In the genomic region with DNA sequence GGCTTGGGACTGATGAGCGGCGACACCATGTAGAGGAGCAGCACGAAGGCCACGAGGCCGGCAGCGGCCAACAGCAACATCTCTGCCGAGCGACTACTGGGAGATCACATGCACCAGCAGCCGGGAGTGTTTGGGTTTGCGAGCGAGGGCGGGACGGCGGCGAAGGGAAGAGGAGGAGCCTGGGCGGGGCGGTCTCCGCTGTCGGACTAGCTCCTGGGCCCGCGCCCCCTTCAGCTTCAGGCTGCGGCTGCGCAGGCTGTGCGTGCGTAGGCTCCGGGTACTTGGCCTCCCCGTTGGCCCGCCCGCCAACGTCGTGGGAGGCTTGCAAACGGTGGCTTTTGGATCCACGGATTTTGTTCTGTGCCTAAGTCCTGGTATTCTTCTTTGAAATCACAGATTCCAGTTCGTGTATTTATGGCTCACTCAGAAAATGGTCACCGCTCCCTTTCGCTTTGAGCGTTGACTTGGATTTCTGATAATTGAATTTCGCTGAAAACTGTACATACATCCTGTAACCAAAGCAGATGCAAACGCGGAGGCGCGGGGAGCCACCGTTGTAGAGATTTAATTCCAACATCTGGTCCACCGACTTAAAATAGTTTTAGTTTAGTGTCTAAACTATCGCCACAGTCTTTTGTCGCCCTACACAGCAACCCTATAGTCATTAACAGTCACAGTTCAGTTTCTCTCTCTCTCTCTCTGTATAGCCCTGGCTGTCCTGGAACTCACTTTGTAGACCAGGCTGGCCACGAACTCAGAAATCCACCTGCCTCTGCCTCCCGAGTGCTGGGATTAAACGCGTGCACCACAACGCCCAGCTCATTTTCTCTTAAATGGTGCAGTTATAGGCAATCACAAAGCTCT, we compare ENCODE assay signal across 8 mouse cellular contexts. TPM values are rescaled to one million over a fixed set of nuclear protein-coding genes. Genes with fewer than 3 reads are reported as not detected.
DNase-seq lines count a peak whose midpoint lies in the region; ATAC-seq lines count a peak whose summit lies in the region.

Gene Kdsr (minus strand): TSS at position 156 of the 864 bp plus-strand sequence.

- H3K4me2 ChIP-seq in hindbrain, embryonic 14.5 days (replicated peaks), result peak within 1 kb of the TSS; percentile 89

- H3K9ac ChIP-seq in hindbrain, embryonic 14.5 days, result peak within 1 kb of the TSS; percentile 75

- H3K4me3 ChIP-seq in hindbrain, embryonic 14.5 days (replicated peaks; ENCODE audit: low read length), result peak within 1 kb of the TSS; percentile 65

- H3K36me3 ChIP-seq in hindbrain, embryonic 14.5 days (replicated peaks; ENCODE audit: control insufficient read depth, insufficient read depth), result peaks cover 7% of the 10 kb centered on the region; the same call in 1 of the 2 replicates

- DNase-seq in R1 (ENCODE audit: low read depth, low spot score), result peak; percentile 93
- DNase-seq in cerebellum, postnatal 25 days, result peak; percentile 95 to 97
- DNase-seq in frontal cortex, postnatal 25 days (ENCODE audit: low spot score in 2 of 2), result peak; percentile 87 to 95
- DNase-seq in hindbrain, embryonic 14.5 days (ENCODE audit: low spot score), result peak; percentile 95
- peak; percentile 97 for DNase-seq in layer of hippocampus, postnatal 36 days
- DNase-seq in lung, postnatal 36 days, result peak; percentile 98
- peak; percentile 98 for DNase-seq in retina, postnatal 1 day
- DNase-seq in urinary bladder, adult 18-20 months (ENCODE audit: low spot score in 2 of 2), result peak; percentile 93 to 97

- H3K9me3 ChIP-seq in hindbrain, embryonic 14.5 days (ENCODE audit: control insufficient read depth, low read length), result no peaks in the 10 kb centered on the region

- peaks cover 12% of the 10 kb centered on the region for H3K4me1 ChIP-seq in hindbrain, embryonic 14.5 days (replicated peaks; ENCODE audit: control insufficient read depth, insufficient read depth, low read length)

- H3K27ac ChIP-seq in hindbrain, embryonic 14.5 days, result peak within 1 kb of the TSS; percentile 89

- no peaks in the 10 kb centered on the region for H3K27me3 ChIP-seq in hindbrain, embryonic 14.5 days (ENCODE audit: control insufficient read depth, insufficient read depth, low read length)

- whole genome bisulfite sequencing in hindbrain, embryonic 14.5 days, result 3% methylated on average over 50 of the region's 51 CpGs

- peak; percentile 100 for ATAC-seq in hindbrain, embryonic 14.5 days (ENCODE audit: low FRiP score)

RNA-seq across cellular contexts. Expression of gene Kdsr, which starts in this region (rescaled TPM):
- polyA plus RNA-seq in hindbrain, embryonic 14.5 days (2014; fragmentation: Nextera tagmentation; extraction: Ambion mirVana), result 15.2 and 16.1 TPM in 2 replicates
- total RNA-seq in layer of hippocampus, postnatal 36 days (2021), result 10 to 100 TPM; 23.6 to 23.9 TPM

Comparison
In these comparisons a context has a peak if more than half of its experiments do, and no peak if none do; other contexts are left out.
1. Peak in every context shown above with its lines: DNase-seq, ATAC-seq, H3K4me3 ChIP-seq and H3K27ac ChIP-seq.